Comparison of ENCODE assay signal across 8 mouse cellular contexts in the genomic region with DNA sequence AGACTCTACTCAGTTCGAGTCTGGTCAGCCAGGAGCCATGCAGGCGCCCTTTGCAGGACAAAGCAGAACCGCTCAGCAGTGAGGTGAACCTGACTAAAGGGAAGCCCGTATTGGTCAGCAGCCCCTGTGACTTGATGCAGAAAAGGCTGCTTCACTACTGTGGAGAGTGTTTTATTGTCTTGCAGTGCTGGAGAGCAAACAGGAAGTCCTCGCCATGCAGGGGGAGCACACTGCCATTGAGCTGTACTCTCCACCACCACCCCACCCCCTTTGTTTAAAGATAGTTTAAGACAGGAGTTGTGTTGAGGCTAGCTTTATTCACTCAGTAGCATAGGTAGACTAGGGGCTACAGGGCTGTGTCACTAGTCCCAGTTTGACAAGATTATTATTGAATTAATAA. TPM values are rescaled to one million over a fixed set of nuclear protein-coding genes. Genes with fewer than 3 reads are reported as not detected.
DNase-seq lines count a peak whose midpoint lies in the region; ATAC-seq and TF ChIP-seq lines count a peak whose summit lies in the region.

Gene Pole4, minus strand, starts transcription at position 145 of the 400 bp plus-strand sequence.

- no peaks in the 10 kb centered on the region for H3K27me3 ChIP-seq in neural tube, embryonic 11.5 days (ENCODE audit: control insufficient read depth, insufficient read depth, low read length)
- H3K27me3 ChIP-seq in embryonic facial prominence, embryonic 15.5 days: no peaks in the 10 kb centered on the region
- 0 out of 2 replicates have a peak, but pooled peaks cover 5% of the 10 kb centered on the region for H3K27me3 ChIP-seq in heart, postnatal 0 days (ENCODE audit: control insufficient read depth, insufficient read depth, low read length)
- H3K27me3 ChIP-seq in limb, embryonic 10.5 days (ENCODE audit: low read depth, poor library complexity, severe bottlenecking): no peaks in the 10 kb centered on the region
- no peaks in the 10 kb centered on the region for H3K27me3 ChIP-seq in neural tube, embryonic 15.5 days (replicated peaks)

- H3K4me2 ChIP-seq in neural tube, embryonic 11.5 days (ENCODE audit: low read depth): no peak within 1 kb of the TSS
- H3K4me2 ChIP-seq in embryonic facial prominence, embryonic 15.5 days (replicated peaks): no peak within 1 kb of the TSS
- no peak within 1 kb of the TSS for H3K4me2 ChIP-seq in heart, postnatal 0 days (ENCODE audit: low read depth, low read length)
- no peak within 1 kb of the TSS for H3K4me2 ChIP-seq in neural tube, embryonic 15.5 days

- 84% methylated on average over 5 of the region's 5 CpGs for WGBS in neural tube, embryonic 11.5 days
- 84% methylated on average over 5 of the region's 5 CpGs for WGBS in embryonic facial prominence, embryonic 15.5 days
- WGBS in heart, postnatal 0 days: 74% methylated on average over 5 of the region's 5 CpGs
- 85% methylated on average over 5 of the region's 5 CpGs for WGBS in limb, embryonic 10.5 days
- WGBS in neural tube, embryonic 15.5 days: 82% methylated on average over 5 of the region's 5 CpGs

- DNase-seq in neural tube, embryonic 11.5 days (ENCODE audit: low spot score): no peak
- DNase-seq in neural tube, embryonic 10.5 days (ENCODE audit: extremely low spot score, low spot score): no peak
- no peak for DNase-seq in heart, postnatal 0 days (ENCODE audit: low spot score)
- DNase-seq in limb, embryonic 10.5 days (ENCODE audit: low spot score): no peak
- DNase-seq in kidney, adult 8-10 months: no peak
- no peak for DNase-seq in kidney, postnatal 4 days

- H3K36me3 ChIP-seq in neural tube, embryonic 11.5 days (ENCODE audit: control insufficient read depth, insufficient read depth, low read length): no peaks in the 10 kb centered on the region
- H3K36me3 ChIP-seq in embryonic facial prominence, embryonic 15.5 days: no peaks in the 10 kb centered on the region
- H3K36me3 ChIP-seq in heart, postnatal 0 days (replicated peaks; ENCODE audit: control insufficient read depth, insufficient read depth, low read length): no peaks in the 10 kb centered on the region
- H3K36me3 ChIP-seq in limb, embryonic 10.5 days: no peaks in the 10 kb centered on the region
- H3K36me3 ChIP-seq in neural tube, embryonic 15.5 days: no peaks in the 10 kb centered on the region

- no peak for TF ChIP-seq CTCF in heart, postnatal 0 days (IDR thresholded peaks at IDR 0.05; ENCODE audit: low read depth)

- H3K9ac ChIP-seq in neural tube, embryonic 11.5 days (ENCODE audit: low read length): no peak within 1 kb of the TSS
- no peak within 1 kb of the TSS for H3K9ac ChIP-seq in embryonic facial prominence, embryonic 15.5 days
- H3K9ac ChIP-seq in heart, postnatal 0 days (replicated peaks; ENCODE audit: low read depth, low read length): no peak within 1 kb of the TSS
- no peak within 1 kb of the TSS for H3K9ac ChIP-seq in neural tube, embryonic 15.5 days (replicated peaks)

- no peak for ATAC-seq in neural tube, embryonic 11.5 days (ENCODE audit: insufficient read depth, low FRiP score, low TSS enrichment)
- ATAC-seq in embryonic facial prominence, embryonic 15.5 days (ENCODE audit: insufficient number of reproducible peaks, low FRiP score, low TSS enrichment, low read depth): no peak
- no peak for ATAC-seq in heart, postnatal 0 days (ENCODE audit: insufficient read depth, low read depth)
- no peak for ATAC-seq in neural tube, embryonic 15.5 days (ENCODE audit: low FRiP score)

- TF ChIP-seq EP300 in heart, postnatal 0 days (IDR thresholded peaks at IDR 0.05; ENCODE audit: low read depth): no peak

- no peaks in the 10 kb centered on the region for H3K9me3 ChIP-seq in neural tube, embryonic 11.5 days (ENCODE audit: control insufficient read depth, low read length)
- H3K9me3 ChIP-seq in embryonic facial prominence, embryonic 15.5 days (replicated peaks): no peaks in the 10 kb centered on the region
- H3K9me3 ChIP-seq in heart, postnatal 0 days (replicated peaks; ENCODE audit: control insufficient read depth, low read length): no peaks in the 10 kb centered on the region
- no peaks in the 10 kb centered on the region for H3K9me3 ChIP-seq in limb, embryonic 10.5 days (replicated peaks)
- no peaks in the 10 kb centered on the region for H3K9me3 ChIP-seq in neural tube, embryonic 15.5 days (replicated peaks)

- H3K4me3 ChIP-seq in neural tube, embryonic 11.5 days (ENCODE audit: low read depth, low read length): no peak within 1 kb of the TSS
- H3K4me3 ChIP-seq in embryonic facial prominence, embryonic 15.5 days (replicated peaks): no peak within 1 kb of the TSS
- H3K4me3 ChIP-seq in heart, postnatal 0 days (ENCODE audit: low read depth, low read length): no peak within 1 kb of the TSS
- no peak within 1 kb of the TSS for H3K4me3 ChIP-seq in limb, embryonic 10.5 days
- no peak within 1 kb of the TSS for H3K4me3 ChIP-seq in neural tube, embryonic 15.5 days (replicated peaks)

- H3K27ac ChIP-seq in neural tube, embryonic 11.5 days (ENCODE audit: low read depth, low read length): no peak within 1 kb of the TSS
- no peak within 1 kb of the TSS for H3K27ac ChIP-seq in embryonic facial prominence, embryonic 15.5 days (replicated peaks)
- no peak within 1 kb of the TSS for H3K27ac ChIP-seq in heart, postnatal 0 days (ENCODE audit: low read depth)
- H3K27ac ChIP-seq in limb, embryonic 10.5 days: no peak within 1 kb of the TSS
- no peak within 1 kb of the TSS for H3K27ac ChIP-seq in neural tube, embryonic 15.5 days (replicated peaks)

- no peaks in the 10 kb centered on the region for H3K4me1 ChIP-seq in neural tube, embryonic 11.5 days (ENCODE audit: control insufficient read depth, insufficient read depth, low read length)
- peaks cover 4% of the 10 kb centered on the region; the same call in 1 of the 2 replicates for H3K4me1 ChIP-seq in embryonic facial prominence, embryonic 15.5 days
- H3K4me1 ChIP-seq in heart, postnatal 0 days (ENCODE audit: control insufficient read depth, insufficient read depth): no peaks in the 10 kb centered on the region
- peaks cover under 1% of the 10 kb centered on the region; the same call in 1 of the 2 replicates for H3K4me1 ChIP-seq in limb, embryonic 10.5 days
- peaks cover 7% of the 10 kb centered on the region for H3K4me1 ChIP-seq in neural tube, embryonic 15.5 days

RNA-seq across cellular contexts. Expression of gene Pole4, which starts in this region (rescaled TPM):
- 102 and 104 TPM in 2 replicates for polyA plus RNA-seq in neural tube, embryonic 11.5 days (2014; fragmentation: Nextera tagmentation; extraction: Ambion mirVana)
- 89.2 and 89.9 TPM in 2 replicates for polyA plus RNA-seq in embryonic facial prominence, embryonic 15.5 days (2015; fragmentation: Nextera tagmentation; extraction: Ambion mirVana)
- total RNA-seq in heart, postnatal 0 days (2014; rRNA removed; ENCODE audit: low replicate concordance): 26.8 and 59.9 TPM in 2 replicates
- polyA plus RNA-seq in heart, postnatal 0 days (2015; fragmentation: Nextera tagmentation; extraction: Ambion mirVana): 65.8 and 71.8 TPM in 2 replicates
- 90.6 and 92.5 TPM in 2 replicates for polyA plus RNA-seq in limb, embryonic 10.5 days (2016; fragmentation: Nextera tagmentation; extraction: Ambion mirVana)
- 143 and 150 TPM in 2 replicates for polyA plus RNA-seq in neural tube, embryonic 15.5 days (2015; fragmentation: Nextera tagmentation; extraction: Ambion mirVana)
